Comparison of ENCODE assay signal across 23 mouse cellular contexts in genomic region chr2:102632361-102632760, GRCm38 (mm10). TPM values are rescaled to one million over a fixed set of nuclear protein-coding genes. Genes with fewer than 3 reads are reported as not detected.
DNase-seq lines count a peak whose midpoint lies in the region; TF ChIP-seq lines count a peak whose summit lies in the region.
"Had no signal": no experiment of that assay in that cellular context is flagged by ENCODE, and none has a peak within 500 bp of the region (broad histone marks: within the 10 kb centered on the region; RNA-seq: fewer than 3 reads in every experiment).

No protein-coding gene starts in this region.

- H3K4me1 ChIP-seq in heart, embryonic 10.5 days = no peaks in the 10 kb centered on the region
- H3K4me1 ChIP-seq in cerebellum, adult 2 months (ENCODE audit: control insufficient read depth, insufficient read depth, low read length) = no peaks in the 10 kb centered on the region
- H3K4me1 ChIP-seq: embryonic facial prominence, embryonic 13.5 days; embryonic facial prominence, embryonic 15.5 days; forebrain, embryonic 10.5 days; forebrain, embryonic 12.5 days had no signal

- H3K9me3 ChIP-seq in heart, embryonic 10.5 days = no peaks in the 10 kb centered on the region
- H3K9me3 ChIP-seq: embryonic facial prominence, embryonic 13.5 days; embryonic facial prominence, embryonic 15.5 days; forebrain, embryonic 10.5 days; forebrain, embryonic 12.5 days had no signal

- TF ChIP-seq CTCF in left cerebral cortex, adult 2 months (IDR thresholded peaks at IDR 0.05) = no peak
- TF ChIP-seq CTCF in cerebellum, adult 2 months (IDR thresholded peaks at IDR 0.05; ENCODE audit: borderline replicate concordance, insufficient read depth, low read depth, low read length) = no peak

- intact Hi-C loops in left cerebral cortex, adult 2 months (cut with DNase I) = no loop called here
- intact Hi-C loops in left cerebral cortex, postnatal 14 days (cut with DNase I) = no loop called here

- no peaks in the 10 kb centered on the region for H3K27me3 ChIP-seq in heart, embryonic 10.5 days (ENCODE audit: insufficient read depth, poor library complexity, severe bottlenecking)
- H3K27me3 ChIP-seq in cerebellum, adult 2 months (ENCODE audit: control insufficient read depth, insufficient read depth, low read length) = no peaks in the 10 kb centered on the region
- H3K27me3 ChIP-seq: embryonic facial prominence, embryonic 13.5 days; embryonic facial prominence, embryonic 15.5 days; forebrain, embryonic 12.5 days had no signal

- H3K27ac ChIP-seq in heart, embryonic 10.5 days = no peak overlapping the region
- H3K27ac ChIP-seq in left cerebral cortex, adult 2 months = peak overlapping the region; percentile 69
- H3K27ac ChIP-seq in cerebellum, adult 2 months (ENCODE audit: insufficient read depth, low read length) = no peak overlapping the region
- H3K27ac ChIP-seq: embryonic facial prominence, embryonic 13.5 days; embryonic facial prominence, embryonic 15.5 days; forebrain, embryonic 10.5 days; forebrain, embryonic 12.5 days had no signal

- no peaks in the 10 kb centered on the region for H3K36me3 ChIP-seq in heart, embryonic 10.5 days
- H3K36me3 ChIP-seq: embryonic facial prominence, embryonic 13.5 days; embryonic facial prominence, embryonic 15.5 days; forebrain, embryonic 10.5 days; forebrain, embryonic 12.5 days had no signal

- H3K4me3 ChIP-seq in heart, embryonic 10.5 days = no peak overlapping the region
- no peak overlapping the region for H3K4me3 ChIP-seq in left cerebral cortex, adult 2 months
- no peak overlapping the region for H3K4me3 ChIP-seq in cerebellum, adult 2 months (replicated peaks; ENCODE audit: insufficient read depth, low read depth, low read length)
- H3K4me3 ChIP-seq: embryonic facial prominence, embryonic 13.5 days; embryonic facial prominence, embryonic 15.5 days; erythroblast, embryonic 14.5 days; forebrain, embryonic 10.5 days; forebrain, embryonic 12.5 days had no signal

- 94% methylated on average over 4 of the region's 4 CpGs for whole genome bisulfite sequencing in heart, embryonic 10.5 days
- 94% methylated on average over 4 of the region's 4 CpGs for WGBS in cerebellum, adult 2 months

- TF ChIP-seq POLR2A in cerebellum, adult 2 months (IDR thresholded peaks at IDR 0.05; ENCODE audit: borderline replicate concordance, insufficient read depth, low read length) = no peak

- DNase-seq in heart, adult 11 months = peak; percentile 29
- no peak for DNase-seq in heart, embryonic 10.5 days (ENCODE audit: low spot score)
- DNase-seq in left cerebral cortex, adult 2 months (ENCODE audit: extremely low spot score in 1 of 2, low spot score in 2 of 2) = no peak
- no peak for DNase-seq in left cerebral cortex, postnatal 14 days (ENCODE audit: low spot score in 2 of 2)
- peak; percentile 64 for DNase-seq in telencephalon, adult 2 months (ENCODE audit: low read depth, low spot score)
- no peak for DNase-seq in cerebellum, adult 2 months
- DNase-seq: adrenal gland, adult 2 months; adrenal gland, postnatal 10 days; adrenal gland, postnatal 25 days; cerebellum, adult 11-12 months; cerebellum, adult 8-10 months; cerebellum, adult 9-11 months; cerebellum, postnatal 14 days; cerebellum, postnatal 36 days; embryo, embryonic 11 days had no signal

RNA-seq across cellular contexts. Expression of gene Slc1a2, which starts 26.1 kb away (rescaled TPM):
- polyA plus RNA-seq in heart, embryonic 10.5 days (2016; fragmentation: Nextera tagmentation; extraction: Ambion mirVana) = 0.21 and 0.40 TPM in 2 replicates
- 1,000 to 10,000 TPM; 1,660 to 1,742 TPM for total RNA-seq in left cerebral cortex, adult 2 months (2021)
- 1,000 to 10,000 TPM; 2,125 to 2,199 TPM for total RNA-seq in left cerebral cortex, postnatal 14 days (2021)
- polyA plus RNA-seq in cerebellum, adult 2 months (2012; rRNA removed) = 190 and 219 TPM in 2 replicates
- total RNA-seq: common myeloid progenitor, adult 5-6 weeks; MEL had no signal
- polyA plus RNA-seq: C2C12; erythroblast, embryonic 14.5 days had no signal

Comparison
In these comparisons a context has a peak if more than half of its experiments do, and no peak if none do; other contexts are left out.
1. DNase-seq: peak in heart, adult 11 months (single experiment) and telencephalon, adult 2 months (single experiment); none in heart, embryonic 10.5 days (single experiment), left cerebral cortex, adult 2 months (0 of 2), left cerebral cortex, postnatal 14 days (0 of 2) and cerebellum, adult 2 months (0 of 2).